Mouse (Mus musculus) neural tube, embryonic 12.5 days (tissue): ENCODE measurements at regions not wholly inside any gene's neighbourhood (a gene's known extent, or its start where the extent isn't known, plus 50 kb on each side); places are given as distances from the start of the nearest gene placed in this dataset.
A peak's percentile ranks its signal among the peaks of the same experiment; 100 is the strongest.

Source experiments
- ATAC-seq: fragments of 200-750 bp; cut with Nextera tagmentation; 2 replicates; pipeline ENCODE4 v1.8.0; 2017; ENCODE audit warnings: low read depth, mild to moderate bottlenecking, moderate TSS enrichment, moderate library complexity; ENCODE audit not compliant: low FRiP score
- H3K27ac ChIP-seq: fragments of 300-500 bp; sonication (generic); 2 replicates; pipeline ENCODE4 v1.5.1; 2016
- H3K27me3 ChIP-seq: fragments of 300-500 bp; sonication (generic); replicated peaks from 2 replicates; pipeline ENCODE4 v1.6.1; 2016; ENCODE audit warnings: mild to moderate bottlenecking
- H3K36me3 ChIP-seq: fragments of 300-500 bp; sonication (generic); 2 replicates; pipeline ENCODE4 v1.6.1; 2016; ENCODE audit warnings: mild to moderate bottlenecking
- H3K4me1 ChIP-seq: fragments of 300-500 bp; sonication (generic); 2 replicates; pipeline ENCODE4 v1.6.1; 2016
- H3K4me2 ChIP-seq: fragments of 300-500 bp; sonication (generic); replicated peaks from 2 replicates; pipeline ENCODE4 v1.6.1; 2016; ENCODE audit warnings: mild to moderate bottlenecking
- H3K4me3 ChIP-seq: fragments of 300-500 bp; sonication (generic); 2 replicates; pipeline ENCODE4 v1.5.1; 2016
- H3K9ac ChIP-seq: fragments of 300-500 bp; sonication (generic); 2 replicates; pipeline ENCODE4 v1.6.1; 2016; ENCODE audit warnings: mild to moderate bottlenecking
- H3K9me3 ChIP-seq: fragments of 300-500 bp; sonication (generic); 2 replicates; pipeline ENCODE4 v1.6.1; 2016; ENCODE audit warnings: mild to moderate bottlenecking
- WGBS: fragments of 180-500 bp; shearing (Covaris S2); methylation state at CpG from one replicate; pipeline ENCODE4 v1.1.7; 2016; 5-methylcytosine and 5-hydroxymethylcytosine counted together

GRCm38 (mm10) chr4:150800774-150801173, 52.9 kb upstream of the Errfi1 start:
- H3K4me3 ChIP-seq, result no peak overlapping the region
- H3K4me2 ChIP-seq, result no peak overlapping the region
- peaks cover 13% of the 10 kb centered on the region; the same call in 1 of the 2 replicates for H3K4me1 ChIP-seq
- no peaks in the 10 kb centered on the region for H3K27me3 ChIP-seq
- H3K9me3 ChIP-seq, result no peaks in the 10 kb centered on the region
- H3K9ac ChIP-seq, result no peak overlapping the region
- 85% methylated on average over 8 of the region's 8 CpGs for WGBS
- no peaks in the 10 kb centered on the region for H3K36me3 ChIP-seq
- no peak for ATAC-seq
- no peak overlapping the region for H3K27ac ChIP-seq

- Histone ChIP-seq H3K4me2 (0 out of 2 replicates have a peak overlapping the region, but pooled peaks have one; percentile 27), H3K9me3 (no peaks in the 10 kb centered on the region), H3K4me3 (no peak overlapping the region), H3K27me3 (no peaks in the 10 kb centered on the region), H3K36me3 (no peaks in the 10 kb centered on the region), H3K4me1 (peaks cover 19% of the 10 kb centered on the region), H3K27ac (no peak overlapping the region), H3K9ac (no peak overlapping the region)
- ATAC-seq, result no peak
- 36% methylated on average over 22 of the region's 22 CpGs for WGBS
These were observed 53.9 kb upstream of the Errfi1 start for GRCm38 (mm10) chr4:150799550-150800398.

GRCm38 (mm10) chr4:150798783-150799530, 54.8 kb upstream of the Errfi1 start:
- no peaks in the 10 kb centered on the region for H3K9me3 ChIP-seq
- H3K27ac ChIP-seq, result no peak overlapping the region
- no peak overlapping the region for H3K9ac ChIP-seq
- H3K4me3 ChIP-seq, result no peak overlapping the region
- H3K36me3 ChIP-seq, result no peaks in the 10 kb centered on the region
- H3K27me3 ChIP-seq, result no peaks in the 10 kb centered on the region
- peaks cover 22% of the 10 kb centered on the region for H3K4me1 ChIP-seq
- ATAC-seq, result no peak
- H3K4me2 ChIP-seq, result no peak overlapping the region
- WGBS, result 52% methylated on average over 13 of the region's 13 CpGs

- WGBS, result 94% methylated on average over 8 of the region's 8 CpGs
- H3K4me2 ChIP-seq, result no peak overlapping the region
- no peak overlapping the region for H3K27ac ChIP-seq
- no peak overlapping the region for H3K4me3 ChIP-seq
- no peak overlapping the region for H3K9ac ChIP-seq
- H3K36me3 ChIP-seq, result no peaks in the 10 kb centered on the region
- H3K9me3 ChIP-seq, result no peaks in the 10 kb centered on the region
- peaks cover 22% of the 10 kb centered on the region for H3K4me1 ChIP-seq
- no peaks in the 10 kb centered on the region for H3K27me3 ChIP-seq
- ATAC-seq, result no peak
These were observed 55.4 kb upstream of the Errfi1 start for GRCm38 (mm10) chr4:150798281-150798680.

- peaks cover 22% of the 10 kb centered on the region for H3K4me1 ChIP-seq
- no peaks in the 10 kb centered on the region for H3K27me3 ChIP-seq
- no peaks in the 10 kb centered on the region for H3K9me3 ChIP-seq
- 83% methylated on average over 3 of the region's 3 CpGs for WGBS
- no peaks in the 10 kb centered on the region for H3K36me3 ChIP-seq
- H3K9ac ChIP-seq, result no peak overlapping the region
- no peak for ATAC-seq
- H3K4me2 ChIP-seq, result no peak overlapping the region
- H3K27ac ChIP-seq, result no peak overlapping the region
- no peak overlapping the region for H3K4me3 ChIP-seq
These were observed 56.7 kb upstream of the Errfi1 start for GRCm38 (mm10) chr4:150797057-150797456.

GRCm38 (mm10) chr4:150794878-150795277, 58.8 kb upstream of the Errfi1 start:
- Histone ChIP-seq H3K9me3 (no peaks in the 10 kb centered on the region), H3K27ac (no peak overlapping the region; the same call in 1 of the 2 replicates), H3K27me3 (no peaks in the 10 kb centered on the region), H3K4me3 (no peak overlapping the region), H3K4me2 (no peak overlapping the region), H3K36me3 (no peaks in the 10 kb centered on the region), H3K9ac (no peak overlapping the region), H3K4me1 (peaks cover 17% of the 10 kb centered on the region)
- WGBS, result 66% methylated on average over 5 of the region's 5 CpGs
- ATAC-seq, result no peak

- Histone ChIP-seq H3K9me3 (no peaks in the 10 kb centered on the region), H3K9ac (no peak overlapping the region), H3K36me3 (no peaks in the 10 kb centered on the region), H3K4me2 (no peak overlapping the region), H3K27me3 (no peaks in the 10 kb centered on the region), H3K4me3 (no peak overlapping the region), H3K4me1 (peaks cover 14% of the 10 kb centered on the region), H3K27ac (no peak overlapping the region)
- ATAC-seq, result 0 out of 2 replicates have a peak, but pooled peaks have one; percentile 37
- WGBS, result 33% methylated on average over 9 of the region's 9 CpGs
These were observed 59.4 kb upstream of the Errfi1 start for GRCm38 (mm10) chr4:150794257-150794794.

GRCm38 (mm10) chr4:150793146-150793545, 60.6 kb upstream of the Errfi1 start:
- H3K36me3 ChIP-seq, result no peaks in the 10 kb centered on the region
- H3K4me1 ChIP-seq, result peaks cover 14% of the 10 kb centered on the region
- H3K4me2 ChIP-seq, result no peak overlapping the region
- H3K9ac ChIP-seq, result no peak overlapping the region
- H3K27me3 ChIP-seq, result no peaks in the 10 kb centered on the region
- H3K9me3 ChIP-seq, result no peaks in the 10 kb centered on the region
- WGBS, result 88% methylated on average over 12 of the region's 12 CpGs
- no peak overlapping the region for H3K27ac ChIP-seq
- no peak for ATAC-seq
- no peak overlapping the region for H3K4me3 ChIP-seq

- no peak overlapping the region for H3K4me3 ChIP-seq
- ATAC-seq, result no peak
- peaks cover 6% of the 10 kb centered on the region for H3K4me1 ChIP-seq
- no peak overlapping the region for H3K9ac ChIP-seq
- no peaks in the 10 kb centered on the region for H3K27me3 ChIP-seq
- WGBS, result 73% methylated on average over 7 of the region's 7 CpGs
- no peak overlapping the region for H3K4me2 ChIP-seq
- H3K36me3 ChIP-seq, result no peaks in the 10 kb centered on the region
- no peak overlapping the region for H3K27ac ChIP-seq
- no peaks in the 10 kb centered on the region for H3K9me3 ChIP-seq
These were observed 64.6 kb upstream of the Errfi1 start for GRCm38 (mm10) chr4:150789166-150789565.

GRCm38 (mm10) chr4:150787113-150787512, 66.6 kb upstream of the Errfi1 start:
- Histone ChIP-seq H3K4me2 (no peak overlapping the region), H3K27me3 (no peaks in the 10 kb centered on the region), H3K9me3 (no peaks in the 10 kb centered on the region), H3K36me3 (no peaks in the 10 kb centered on the region), H3K9ac (no peak overlapping the region), H3K4me3 (no peak overlapping the region), H3K27ac (no peak overlapping the region), H3K4me1 (0 out of 2 replicates have a peak, but pooled peaks cover 4% of the 10 kb centered on the region)
- WGBS, result 60% methylated on average over 6 of the region's 6 CpGs
- no peak for ATAC-seq

GRCm38 (mm10) chr4:150786651-150787050, 67.1 kb upstream of the Errfi1 start:
- Histone ChIP-seq H3K4me1 (0 out of 2 replicates have a peak, but pooled peaks cover 4% of the 10 kb centered on the region), H3K27ac (no peak overlapping the region), H3K9ac (no peak overlapping the region), H3K27me3 (no peaks in the 10 kb centered on the region), H3K9me3 (no peaks in the 10 kb centered on the region), H3K4me2 (no peak overlapping the region), H3K36me3 (no peaks in the 10 kb centered on the region), H3K4me3 (no peak overlapping the region)
- WGBS, result 78% methylated on average over 3 of the region's 3 CpGs
- no peak for ATAC-seq
